ENCODE assay signal across 11 mouse cellular contexts in genomic region chr8:87926098-87926890, GRCm38 (mm10). TPM values are rescaled to one million over a fixed set of nuclear protein-coding genes. Genes with fewer than 3 reads are reported as not detected.
DNase-seq lines count a peak whose midpoint lies in the region; ATAC-seq and TF ChIP-seq lines count a peak whose summit lies in the region.
"Had no signal": no experiment of that assay in that cellular context is flagged by ENCODE, and none has a peak within 500 bp of the region (broad histone marks: within the 10 kb centered on the region; RNA-seq: fewer than 3 reads in every experiment).

No protein-coding gene starts in this region.

- H3K9ac ChIP-seq in stomach, embryonic 14.5 days (replicated peaks; ENCODE audit: low read depth, low read length): no peak overlapping the region
- H3K9ac ChIP-seq in stomach, postnatal 0 days (ENCODE audit: low read length): no peak overlapping the region
- H3K9ac ChIP-seq in embryonic facial prominence, embryonic 15.5 days: no peak overlapping the region
- no peak overlapping the region for H3K9ac ChIP-seq in stomach, embryonic 16.5 days (ENCODE audit: low read length)
- H3K9ac ChIP-seq: neural tube, embryonic 12.5 days had no signal

- WGBS in heart, embryonic 10.5 days: 68% methylated on average over 7 of the region's 7 CpGs
- WGBS in stomach, embryonic 14.5 days: 68% methylated on average over 7 of the region's 7 CpGs
- WGBS in stomach, postnatal 0 days: 46% methylated on average over 7 of the region's 7 CpGs
- 43% methylated on average over 7 of the region's 7 CpGs for WGBS in embryonic facial prominence, embryonic 15.5 days
- WGBS in stomach, embryonic 16.5 days: 59% methylated on average over 7 of the region's 7 CpGs

- no peaks in the 10 kb centered on the region for H3K27me3 ChIP-seq in heart, embryonic 10.5 days (ENCODE audit: insufficient read depth, poor library complexity, severe bottlenecking)
- H3K27me3 ChIP-seq in stomach, embryonic 14.5 days (ENCODE audit: control insufficient read depth, insufficient read depth, low read length): no peaks in the 10 kb centered on the region
- no peaks in the 10 kb centered on the region for H3K27me3 ChIP-seq in stomach, postnatal 0 days (ENCODE audit: control insufficient read depth, insufficient read depth, low read length)
- H3K27me3 ChIP-seq in embryonic facial prominence, embryonic 15.5 days: no peaks in the 10 kb centered on the region
- H3K27me3 ChIP-seq in stomach, embryonic 16.5 days (ENCODE audit: control insufficient read depth, insufficient read depth, low read length): no peaks in the 10 kb centered on the region
- H3K27me3 ChIP-seq: neural tube, embryonic 12.5 days had no signal

- no peak for ATAC-seq in stomach, embryonic 14.5 days (ENCODE audit: insufficient number of reproducible peaks, insufficient read depth, low FRiP score, low read depth)
- ATAC-seq in stomach, postnatal 0 days (ENCODE audit: low FRiP score, low TSS enrichment): no peak
- ATAC-seq in embryonic facial prominence, embryonic 15.5 days (ENCODE audit: insufficient number of reproducible peaks, low FRiP score, low TSS enrichment, low read depth): 0 out of 2 replicates have a peak, but pooled peaks have one; percentile 32
- ATAC-seq in stomach, embryonic 16.5 days (ENCODE audit: insufficient read depth, low FRiP score): no peak
- no peak for ATAC-seq in erythroid progenitor cell, adult 5-6 weeks (replicated peaks; ENCODE audit: low FRiP score, poor library complexity, severe bottlenecking)

- no peaks in the 10 kb centered on the region for H3K36me3 ChIP-seq in heart, embryonic 10.5 days
- H3K36me3 ChIP-seq in stomach, embryonic 14.5 days (ENCODE audit: control insufficient read depth, insufficient read depth, low read length): no peaks in the 10 kb centered on the region
- H3K36me3 ChIP-seq in stomach, postnatal 0 days (ENCODE audit: control insufficient read depth, insufficient read depth, low read length): no peaks in the 10 kb centered on the region
- no peaks in the 10 kb centered on the region for H3K36me3 ChIP-seq in embryonic facial prominence, embryonic 15.5 days
- no peaks in the 10 kb centered on the region for H3K36me3 ChIP-seq in stomach, embryonic 16.5 days (ENCODE audit: control insufficient read depth, insufficient read depth, low read length)

- TF ChIP-seq EP300 in stomach, postnatal 0 days (optimal IDR thresholded peaks at IDR 0.05): no peak

- H3K9me3 ChIP-seq in heart, embryonic 10.5 days: no peaks in the 10 kb centered on the region; the same call in 1 of the 2 replicates
- H3K9me3 ChIP-seq in stomach, embryonic 14.5 days (ENCODE audit: control insufficient read depth, low read depth, low read length): no peaks in the 10 kb centered on the region
- no peaks in the 10 kb centered on the region for H3K9me3 ChIP-seq in stomach, postnatal 0 days (ENCODE audit: control insufficient read depth, low read length)
- H3K9me3 ChIP-seq in embryonic facial prominence, embryonic 15.5 days (replicated peaks): no peaks in the 10 kb centered on the region
- no peaks in the 10 kb centered on the region for H3K9me3 ChIP-seq in stomach, embryonic 16.5 days (replicated peaks; ENCODE audit: control insufficient read depth, low read length)
- H3K9me3 ChIP-seq: neural tube, embryonic 12.5 days had no signal

- H3K4me2 ChIP-seq in stomach, embryonic 14.5 days (replicated peaks; ENCODE audit: low read depth, low read length): no peak overlapping the region
- H3K4me2 ChIP-seq in stomach, postnatal 0 days (replicated peaks; ENCODE audit: low read depth): no peak overlapping the region
- no peak overlapping the region for H3K4me2 ChIP-seq in embryonic facial prominence, embryonic 15.5 days (replicated peaks)
- H3K4me2 ChIP-seq in stomach, embryonic 16.5 days (ENCODE audit: low read depth, low read length): no peak overlapping the region
- H3K4me2 ChIP-seq: neural tube, embryonic 12.5 days had no signal

- no peak for TF ChIP-seq CTCF in stomach, postnatal 0 days (IDR thresholded peaks at IDR 0.05; ENCODE audit: low read depth)

- DNase-seq in heart, adult 11 months: peak; percentile 94
- no peak for DNase-seq in heart, embryonic 10.5 days (ENCODE audit: low spot score)
- no peak for DNase-seq in stomach, postnatal 0 days (ENCODE audit: low spot score)
- DNase-seq in embryo, embryonic 10 days (ENCODE audit: low spot score): no peak
- DNase-seq: heart, postnatal 4 days; lung, adult 2 months had no signal

- H3K4me1 ChIP-seq in heart, embryonic 10.5 days: peaks cover 29% of the 10 kb centered on the region
- peaks cover 9% of the 10 kb centered on the region; the same call in 1 of the 2 replicates for H3K4me1 ChIP-seq in stomach, embryonic 14.5 days (ENCODE audit: control insufficient read depth, insufficient read depth, low read length)
- H3K4me1 ChIP-seq in stomach, postnatal 0 days (replicated peaks; ENCODE audit: control insufficient read depth, insufficient read depth): 0 out of 2 replicates have a peak, but pooled peaks cover 3% of the 10 kb centered on the region
- peaks cover 59% of the 10 kb centered on the region for H3K4me1 ChIP-seq in embryonic facial prominence, embryonic 15.5 days
- H3K4me1 ChIP-seq in stomach, embryonic 16.5 days (ENCODE audit: control insufficient read depth, insufficient read depth, low read length): peaks cover 26% of the 10 kb centered on the region

- no peak overlapping the region for H3K4me3 ChIP-seq in heart, embryonic 10.5 days
- H3K4me3 ChIP-seq in stomach, embryonic 14.5 days (ENCODE audit: low read depth, low read length): no peak overlapping the region
- no peak overlapping the region for H3K4me3 ChIP-seq in stomach, postnatal 0 days (ENCODE audit: low read depth, low read length)
- no peak overlapping the region for H3K4me3 ChIP-seq in embryonic facial prominence, embryonic 15.5 days (replicated peaks)
- H3K4me3 ChIP-seq in stomach, embryonic 16.5 days (replicated peaks; ENCODE audit: low read length): no peak overlapping the region
- H3K4me3 ChIP-seq: neural tube, embryonic 12.5 days had no signal

- H3K27ac ChIP-seq in heart, embryonic 10.5 days: no peak overlapping the region
- 0 out of 2 replicates have a peak overlapping the region, but pooled peaks have one; percentile 30 for H3K27ac ChIP-seq in stomach, embryonic 14.5 days (ENCODE audit: low read length)
- H3K27ac ChIP-seq in stomach, postnatal 0 days (replicated peaks): no peak overlapping the region
- peak overlapping the region; percentile 40 for H3K27ac ChIP-seq in embryonic facial prominence, embryonic 15.5 days (replicated peaks)
- peak overlapping the region; percentile 33; the same call in 1 of the 2 replicates for H3K27ac ChIP-seq in stomach, embryonic 16.5 days (ENCODE audit: low read length)
- H3K27ac ChIP-seq: neural tube, embryonic 12.5 days had no signal

RNA-seq across cellular contexts. Expression of gene Zfp423, which starts 33.1 kb away (rescaled TPM):
- 5.0 and 10.4 TPM in 2 replicates for polyA plus RNA-seq in heart, embryonic 10.5 days (2016; fragmentation: Nextera tagmentation; extraction: Ambion mirVana)
- polyA plus RNA-seq in stomach, embryonic 14.5 days (2014; fragmentation: Nextera tagmentation; extraction: Ambion mirVana): 13.6 and 15.3 TPM in 2 replicates
- polyA plus RNA-seq in stomach, postnatal 0 days (2015; fragmentation: Nextera tagmentation; extraction: Ambion mirVana): 2.6 and 2.8 TPM in 2 replicates
- 20.5 and 21.0 TPM in 2 replicates for polyA plus RNA-seq in embryonic facial prominence, embryonic 15.5 days (2015; fragmentation: Nextera tagmentation; extraction: Ambion mirVana)
- polyA plus RNA-seq in stomach, embryonic 16.5 days (2015; fragmentation: Nextera tagmentation; extraction: Ambion mirVana): 4.9 and 7.0 TPM in 2 replicates
- total RNA-seq in erythroid progenitor cell, adult 5-6 weeks (2015; ENCODE audit: low replicate concordance): 0.42 TPM in 1 of 2 replicates, not detected in the other
- not detected in 2 replicates for total RNA-seq in erythroid progenitor cell, adult 5-6 weeks (2017; ENCODE audit: low replicate concordance)

Comparison
In these comparisons a context has a peak if more than half of its experiments do, and no peak if none do; other contexts are left out.
1. H3K27ac ChIP-seq: peak in stomach, embryonic 14.5 days (single experiment), embryonic facial prominence, embryonic 15.5 days (single experiment) and stomach, embryonic 16.5 days (single experiment); none in heart, embryonic 10.5 days (single experiment) and stomach, postnatal 0 days (single experiment).